Mouse (Mus musculus) 3T3-L1 (cell line): ENCODE measurements at regions not wholly inside any gene's neighbourhood (a gene's known extent, or its start where the extent isn't known, plus 50 kb on each side); places are given as distances from the start of the nearest gene placed in this dataset.
A peak's percentile ranks its signal among the peaks of the same experiment; 100 is the strongest.

ENCODE experiments used
- DNase-seq: peaks from one replicate; pipeline ENCODE4 v3.0.0-alpha.2; 2015; ENCODE audit warnings: low read depth, low spot score

- DNase-seq: no peak
Observed at GRCm38 (mm10) chr4:46257061-46257795, 61.1 kb upstream of the Xpa start.

- DNase-seq: peak; percentile 38
Observed at GRCm38 (mm10) chr4:46258774-46259173, 62.7 kb upstream of the Xpa start.

GRCm38 (mm10) chr4:46268564-46269247 lies 72.6 kb upstream of the Xpa start:
- no peak for DNase-seq

GRCm38 (mm10) chr4:46271066-46271465 lies 72.3 kb upstream of the Foxe1 start:
- DNase-seq: peak; percentile 13

- DNase-seq: no peak
Observed at GRCm38 (mm10) chr4:46275773-46276172, 67.6 kb upstream of the Foxe1 start.

GRCm38 (mm10) chr4:46276851-46277581 lies 66.4 kb upstream of the Foxe1 start:
- no peak for DNase-seq

- no peak for DNase-seq
Observed at GRCm38 (mm10) chr4:46286955-46287354, 56.5 kb upstream of the Foxe1 start.

- peak; percentile 63 for DNase-seq
Observed at GRCm38 (mm10) chr4:46291620-46292254, 51.7 kb upstream of the Foxe1 start.
